ENCODE assay signal across 9 mouse cellular contexts in the genomic region with DNA sequence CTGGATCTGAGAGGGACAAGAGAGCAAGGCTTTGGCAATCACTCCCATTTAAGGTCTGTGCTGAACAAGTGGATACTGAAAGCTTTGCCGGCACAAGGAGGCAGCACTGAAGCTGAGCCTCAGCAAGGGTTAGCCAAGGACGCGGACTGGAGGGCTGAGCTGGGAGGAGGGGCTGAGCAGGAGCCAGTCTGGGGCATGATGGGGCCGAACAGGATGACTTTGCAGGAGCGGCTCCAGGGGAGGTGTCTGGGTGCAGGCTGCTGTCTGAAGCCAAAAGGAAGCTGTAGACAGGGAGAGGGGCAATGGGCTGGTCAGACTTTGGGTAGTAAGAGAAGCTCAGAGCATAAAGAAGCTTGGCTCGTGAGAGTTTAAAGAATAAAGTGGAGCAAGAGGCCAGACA. TPM values are rescaled to one million over a fixed set of nuclear protein-coding genes. Genes with fewer than 3 reads are reported as not detected.
DNase-seq lines count a peak whose midpoint lies in the region; ATAC-seq lines count a peak whose summit lies in the region.
"Had no signal": no experiment of that assay in that cellular context is flagged by ENCODE, and none has a peak within 500 bp of the region (broad histone marks: within the 10 kb centered on the region; RNA-seq: fewer than 3 reads in every experiment).

No protein-coding gene starts in this region.

- no peak overlapping the region for H3K4me3 ChIP-seq in heart, embryonic 11.5 days (ENCODE audit: low read depth, low read length)
- no peak overlapping the region for H3K4me3 ChIP-seq in hindbrain, embryonic 11.5 days (ENCODE audit: low read depth, low read length)

- 10% methylated on average over 6 of the region's 6 CpGs for WGBS in heart, embryonic 11.5 days (ENCODE audit: insufficient replicate concordance)
- 11% methylated on average over 6 of the region's 6 CpGs for WGBS in hindbrain, embryonic 11.5 days

- H3K36me3 ChIP-seq in heart, embryonic 11.5 days (ENCODE audit: control insufficient read depth, insufficient read depth, low read length), result no peaks in the 10 kb centered on the region
- H3K36me3 ChIP-seq in hindbrain, embryonic 11.5 days (ENCODE audit: control insufficient read depth, insufficient read depth, low read length), result no peaks in the 10 kb centered on the region

- DNase-seq in heart, adult 11 months, result peak; percentile 98
- peak; percentile 41 for DNase-seq in cerebellum, adult 9-11 months
- DNase-seq in frontal cortex, postnatal 14 days (ENCODE audit: low spot score in 2 of 2), result peak; percentile 35 to 36
- peak; percentile 47 for DNase-seq in hindbrain, embryonic 11.5 days (ENCODE audit: low spot score)
- DNase-seq in layer of hippocampus, postnatal 36 days, result peak; percentile 12 to 19
- DNase-seq in testis, postnatal 10 days (ENCODE audit: low spot score), result peak; percentile 78

- no peaks in the 10 kb centered on the region for H3K9me3 ChIP-seq in heart, embryonic 11.5 days (replicated peaks; ENCODE audit: control insufficient read depth, low read length)
- H3K9me3 ChIP-seq in hindbrain, embryonic 11.5 days (ENCODE audit: control insufficient read depth, low read length), result no peaks in the 10 kb centered on the region

- H3K27me3 ChIP-seq in heart, embryonic 11.5 days (ENCODE audit: control insufficient read depth, insufficient read depth, low read length), result no peaks in the 10 kb centered on the region
- no peaks in the 10 kb centered on the region for H3K27me3 ChIP-seq in hindbrain, embryonic 11.5 days (ENCODE audit: control insufficient read depth, insufficient read depth, low read length)

- 0 out of 2 replicates have a peak, but pooled peaks cover 5% of the 10 kb centered on the region for H3K4me1 ChIP-seq in heart, embryonic 11.5 days (ENCODE audit: control insufficient read depth, insufficient read depth, low read length)
- no peaks in the 10 kb centered on the region for H3K4me1 ChIP-seq in hindbrain, embryonic 11.5 days (replicated peaks; ENCODE audit: control insufficient read depth, insufficient read depth, low read length)

- no peak for ATAC-seq in heart, embryonic 11.5 days (replicated peaks; ENCODE audit: insufficient number of reproducible peaks, low FRiP score, low TSS enrichment)
- no peak for ATAC-seq in hindbrain, embryonic 11.5 days (ENCODE audit: low FRiP score)
- peak; percentile 99 for ATAC-seq in megakaryocyte progenitor cell, adult 5-6 weeks (replicated peaks; ENCODE audit: poor library complexity)

- H3K9ac ChIP-seq in heart, embryonic 11.5 days (ENCODE audit: low read depth, low read length), result no peak overlapping the region
- H3K9ac ChIP-seq in hindbrain, embryonic 11.5 days (ENCODE audit: low read depth, low read length), result no peak overlapping the region

- H3K4me2 ChIP-seq in heart, embryonic 11.5 days, result no peak overlapping the region
- no peak overlapping the region for H3K4me2 ChIP-seq in hindbrain, embryonic 11.5 days (replicated peaks; ENCODE audit: low read depth, low read length)

- no peak overlapping the region for H3K27ac ChIP-seq in heart, embryonic 11.5 days (ENCODE audit: low read depth, low read length)
- H3K27ac ChIP-seq in hindbrain, embryonic 11.5 days (ENCODE audit: low read depth, low read length), result no peak overlapping the region
- H3K27ac ChIP-seq: macrophage had no signal

RNA-seq across cellular contexts. Expression of gene Mgst2, which starts 48.2 kb away (rescaled TPM):
- 1.6 and 2.9 TPM in 2 replicates for polyA plus RNA-seq in heart, embryonic 11.5 days (2014; fragmentation: Nextera tagmentation; extraction: Ambion mirVana)
- 0.09 TPM in 1 of 2 replicates, not detected in the other for polyA plus RNA-seq in hindbrain, embryonic 11.5 days (2014; fragmentation: Nextera tagmentation; extraction: Ambion mirVana)
- not detected for total RNA-seq in layer of hippocampus, postnatal 36 days (2021)
- total RNA-seq in megakaryocyte progenitor cell, adult 5-6 weeks (2015), result 132 and 146 TPM in 2 replicates
- 44.7 and 52.2 TPM in 2 replicates for total RNA-seq in megakaryocyte progenitor cell, adult 5-6 weeks (2017)

RNA-seq across cellular contexts. Expression of gene Setd7, which starts 51.3 kb away (rescaled TPM):
- 6.0 and 8.4 TPM in 2 replicates for polyA plus RNA-seq in heart, embryonic 11.5 days (2014; fragmentation: Nextera tagmentation; extraction: Ambion mirVana)
- 4.0 and 8.2 TPM in 2 replicates for polyA plus RNA-seq in hindbrain, embryonic 11.5 days (2014; fragmentation: Nextera tagmentation; extraction: Ambion mirVana)
- 100 to 1,000 TPM; 159 to 165 TPM for total RNA-seq in layer of hippocampus, postnatal 36 days (2021)
- total RNA-seq in megakaryocyte progenitor cell, adult 5-6 weeks (2015), result 38.2 and 38.9 TPM in 2 replicates
- total RNA-seq in megakaryocyte progenitor cell, adult 5-6 weeks (2017), result 25.8 and 30.2 TPM in 2 replicates

Comparison
In these comparisons a context has a peak if more than half of its experiments do, and no peak if none do; other contexts are left out.
1. DNase-seq: peak in every context shown above with its lines; median percentile 98 in heart, adult 11 months; 78 in testis, postnatal 10 days; 47 in hindbrain, embryonic 11.5 days; 41 in cerebellum, adult 9-11 months; 36 in frontal cortex, postnatal 14 days; 16 in layer of hippocampus, postnatal 36 days.
2. RNA of gene Mgst2, which starts 48.2 kb away (total RNA-seq): 44.7 to 146 TPM in megakaryocyte progenitor cell, adult 5-6 weeks; not detected in layer of hippocampus, postnatal 36 days; every median in the first group is over 10 times any median in the second.
3. RNA of gene Setd7, which starts 51.3 kb away (total RNA-seq): 159 to 165 TPM in layer of hippocampus, postnatal 36 days; 25.8 to 38.9 TPM in megakaryocyte progenitor cell, adult 5-6 weeks; every median in the first group is over 4 times any median in the second.